Mouse (Mus musculus) testis, adult 2 months (tissue): ENCODE measurements around the gene Filip1l. TPM values are rescaled to one million over a fixed set of nuclear protein-coding genes. Genes with fewer than 3 reads are reported as not detected.
A peak's percentile ranks its signal among the peaks of the same experiment; 100 is the strongest.

Experiments
- H3K27ac ChIP-seq: fragments of 200-500 bp; 2 replicates; pipeline ENCODE4 v1.5.1; 2012; ENCODE audit warnings: low read depth, low read length; ENCODE audit not compliant: control insufficient read depth, insufficient read depth
- H3K27me3 ChIP-seq: fragments of 200-500 bp; 2 replicates; pipeline ENCODE4 v1.6.1; 2012; ENCODE audit warnings: mild to moderate bottlenecking, low read length, moderate library complexity; ENCODE audit not compliant: control insufficient read depth, insufficient read depth
- H3K36me3 ChIP-seq: fragments of 200-500 bp; 2 replicates; pipeline ENCODE4 v1.6.1; 2012; ENCODE audit warnings: mild to moderate bottlenecking, low read length; ENCODE audit not compliant: control insufficient read depth, insufficient read depth
- H3K4me1 ChIP-seq: fragments of 200-500 bp; 2 replicates; pipeline ENCODE4 v1.6.1; 2012; ENCODE audit warnings: low read length; ENCODE audit not compliant: control insufficient read depth, insufficient read depth
- H3K4me3 ChIP-seq: fragments of 200-500 bp; 2 replicates; pipeline ENCODE4 v1.5.1; 2012; ENCODE audit warnings: low read depth, mild to moderate bottlenecking, low read length, moderate library complexity, mixed read lengths; ENCODE audit not compliant: control insufficient read depth
- CTCF ChIP-seq: fragments of 200-500 bp; IDR thresholded peaks from 2 replicates; pipeline ENCODE4 v1.5.1; 2012; ENCODE audit warnings: low read depth, mild to moderate bottlenecking, inconsistent platforms, low read length, moderate library complexity; ENCODE audit not compliant: control insufficient read depth, insufficient read depth, insufficient replicate concordance
- POLR2A ChIP-seq: fragments of 200-500 bp; IDR thresholded peaks from 2 replicates; pipeline ENCODE4 v1.6.1; 2012; ENCODE audit warnings: low read depth, mild to moderate bottlenecking, inconsistent platforms, low read length, moderate library complexity; ENCODE audit not compliant: control insufficient read depth
- polyA plus RNA-seq: library from polyadenylated mRNA; depleted of rRNA; stranded (reverse); fragments of >200 nt; gene quantifications from 2 replicates; pipeline ENCODE4 v1.2.3, GENCODE M21; 2012

Filip1l gene
- polyA plus RNA-seq, 1 experiment, result 1.2 TPM

GRCm38 (mm10) chr16:57536511-57536910, 183.6 kb downstream of the Filip1l start:
- Histone ChIP-seq H3K4me1 (no peaks in the 10 kb centered on the region), H3K4me3 (no peak overlapping the region), H3K36me3 (no peaks in the 10 kb centered on the region), H3K27ac (no peak overlapping the region), H3K27me3 (no peaks in the 10 kb centered on the region)
- no peak for TF ChIP-seq CTCF
- TF ChIP-seq POLR2A, result no peak

GRCm38 (mm10) chr16:57543243-57543642, 190.3 kb downstream of the Filip1l start:
- H3K27ac ChIP-seq, result no peak overlapping the region
- TF ChIP-seq POLR2A (no peak), CTCF (no peak)

GRCm38 (mm10) chr16:57544441-57544840, 191.5 kb downstream of the Filip1l start:
- H3K4me3 ChIP-seq, result no peak overlapping the region
- H3K36me3 ChIP-seq, result no peaks in the 10 kb centered on the region
- H3K27me3 ChIP-seq, result no peaks in the 10 kb centered on the region
- H3K4me1 ChIP-seq, result peaks cover 5% of the 10 kb centered on the region
- H3K27ac ChIP-seq, result no peak overlapping the region
- TF ChIP-seq CTCF (no peak), POLR2A (no peak)

More at GRCm38 (mm10) chr16:57543243-57543642, 190.3 kb downstream of the Filip1l start:
- H3K4me3 ChIP-seq, result no peak overlapping the region
- no peaks in the 10 kb centered on the region for H3K27me3 ChIP-seq
- no peaks in the 10 kb centered on the region for H3K4me1 ChIP-seq
- H3K36me3 ChIP-seq, result no peaks in the 10 kb centered on the region

GRCm38 (mm10) chr16:57546355-57546754, 193.5 kb downstream of the Filip1l start:
- Histone ChIP-seq H3K4me3 (no peak overlapping the region), H3K36me3 (no peaks in the 10 kb centered on the region), H3K4me1 (peaks cover 5% of the 10 kb centered on the region), H3K27me3 (no peaks in the 10 kb centered on the region), H3K27ac (no peak overlapping the region)
- TF ChIP-seq CTCF, result no peak
- no peak for TF ChIP-seq POLR2A

- TF ChIP-seq POLR2A (no peak), CTCF (no peak)
- Histone ChIP-seq H3K27me3 (no peaks in the 10 kb centered on the region), H3K36me3 (no peaks in the 10 kb centered on the region), H3K27ac (peak overlapping the region; percentile 74; the same call in 1 of the 2 replicates), H3K4me1 (peaks cover 5% of the 10 kb centered on the region), H3K4me3 (peak overlapping the region; percentile 93)
Observed at GRCm38 (mm10) chr16:57548608-57549007, 195.7 kb downstream of the Filip1l start.

- TF ChIP-seq POLR2A, result peak; percentile 54; the same call in 1 of the 2 replicates
- TF ChIP-seq CTCF, result no peak
- Histone ChIP-seq H3K36me3 (no peaks in the 10 kb centered on the region), H3K4me1 (peaks cover 5% of the 10 kb centered on the region), H3K27me3 (no peaks in the 10 kb centered on the region), H3K4me3 (peak overlapping the region; percentile 93), H3K27ac (peak overlapping the region; percentile 91)
Observed at GRCm38 (mm10) chr16:57549061-57550037, 196.5 kb downstream of the Filip1l start.

- H3K27me3 ChIP-seq, result no peaks in the 10 kb centered on the region
- H3K27ac ChIP-seq, result no peak overlapping the region
- H3K4me3 ChIP-seq, result no peak overlapping the region
- H3K4me1 ChIP-seq, result peaks cover 5% of the 10 kb centered on the region
- H3K36me3 ChIP-seq, result no peaks in the 10 kb centered on the region
- TF ChIP-seq CTCF (no peak), POLR2A (no peak)
Observed at GRCm38 (mm10) chr16:57550088-57550487, 197.2 kb downstream of the Filip1l start.

GRCm38 (mm10) chr16:57550817-57551216, 197.9 kb downstream of the Filip1l start:
- no peaks in the 10 kb centered on the region for H3K36me3 ChIP-seq
- H3K4me1 ChIP-seq, result peaks cover 5% of the 10 kb centered on the region
- H3K27ac ChIP-seq, result no peak overlapping the region
- TF ChIP-seq POLR2A, result no peak
- TF ChIP-seq CTCF, result no peak
- no peak overlapping the region; the same call in 1 of the 2 replicates for H3K4me3 ChIP-seq
- no peaks in the 10 kb centered on the region for H3K27me3 ChIP-seq
